Mouse (Mus musculus) midbrain, postnatal 0 days (tissue): Measurements from ENCODE around the gene Arhgef19. TPM values are rescaled to one million over a fixed set of nuclear protein-coding genes. Genes with fewer than 3 reads are reported as not detected.
A peak's percentile ranks its signal among the peaks of the same experiment; 100 is the strongest.

Experiments
- ATAC-seq: fragments of 200-750 bp; cut with Nextera tagmentation; 2 replicates; pipeline ENCODE4 v1.8.0; 2017; ENCODE audit warnings: moderate number of reproducible peaks, mild to moderate bottlenecking, moderate TSS enrichment, moderate library complexity; ENCODE audit not compliant: low FRiP score
- DNase-seq: peaks from one replicate; pipeline ENCODE4 v3.0.0-alpha.2; 2015; ENCODE audit warnings: low spot score
- H3K27ac ChIP-seq: fragments of 300-500 bp; sonication (generic); 2 replicates; pipeline ENCODE4 v1.5.1; 2014; ENCODE audit warnings: low read depth, mild to moderate bottlenecking, low read length, mixed read lengths
- H3K27me3 ChIP-seq: fragments of 300-500 bp; sonication (generic); 2 replicates; pipeline ENCODE4 v1.6.1; 2014; ENCODE audit warnings: low read length, control low read depth, mixed read lengths; ENCODE audit not compliant: insufficient read depth
- H3K36me3 ChIP-seq: fragments of 300-500 bp; sonication (generic); 2 replicates; pipeline ENCODE4 v1.6.1; 2014; ENCODE audit warnings: low read length, control low read depth, mixed read lengths; ENCODE audit not compliant: insufficient read depth
- H3K4me1 ChIP-seq: fragments of 300-500 bp; sonication (generic); 2 replicates; pipeline ENCODE4 v1.6.1; 2014; ENCODE audit warnings: mild to moderate bottlenecking, control low read depth, antibody characterized with exemption, low read length, mixed read lengths; ENCODE audit not compliant: insufficient read depth
- H3K4me2 ChIP-seq: fragments of 300-500 bp; sonication (generic); 2 replicates; pipeline ENCODE4 v1.6.1; 2014; ENCODE audit warnings: low read depth, mild to moderate bottlenecking, low read length, mixed read lengths; ENCODE audit not compliant: poor library complexity, severe bottlenecking
- H3K4me3 ChIP-seq: fragments of 300-500 bp; sonication (generic); 2 replicates; pipeline ENCODE4 v1.5.1; 2014; ENCODE audit warnings: low read depth, mild to moderate bottlenecking, low read length, moderate library complexity
- H3K9ac ChIP-seq: fragments of 300-500 bp; sonication (generic); replicated peaks from 2 replicates; pipeline ENCODE4 v1.6.1; 2014; ENCODE audit warnings: mild to moderate bottlenecking, low read length, moderate library complexity, mixed read lengths; ENCODE audit not compliant: poor library complexity, severe bottlenecking
- H3K9me3 ChIP-seq: fragments of 300-500 bp; sonication (generic); 2 replicates; pipeline ENCODE4 v1.6.1; 2016; ENCODE audit warnings: low read length, control low read depth
- CTCF ChIP-seq: IDR thresholded peaks from 2 replicates; pipeline ENCODE4 v1.5.1; 2016; ENCODE audit warnings: antibody characterized with exemption, mild to moderate bottlenecking
- WGBS: fragments of 180-500 bp; shearing (Covaris S2); extraction: QIAGEN DNeasy Blood & Tissue Kit; methylation state at CpG from one replicate; pipeline ENCODE4 v1.1.7; 2014; 5-methylcytosine and 5-hydroxymethylcytosine counted together
- polyA plus RNA-seq: library from polyadenylated mRNA; unstranded; fragments of >200 nt; fragmentation: Nextera tagmentation; extraction: Ambion mirVana; gene quantifications from 2 replicates; pipeline ENCODE4 v1.2.1, GENCODE M21; 2015
- total RNA-seq: library from RNA; depleted of rRNA; stranded (reverse); fragments of >200 nt; gene quantifications from 2 replicates; pipeline ENCODE4 v1.2.3, GENCODE M21; 2014

Arhgef19 gene
- total and polyA plus RNA-seq, 2 experiments from 2014 or later, result 1.3 TPM

DNA sequence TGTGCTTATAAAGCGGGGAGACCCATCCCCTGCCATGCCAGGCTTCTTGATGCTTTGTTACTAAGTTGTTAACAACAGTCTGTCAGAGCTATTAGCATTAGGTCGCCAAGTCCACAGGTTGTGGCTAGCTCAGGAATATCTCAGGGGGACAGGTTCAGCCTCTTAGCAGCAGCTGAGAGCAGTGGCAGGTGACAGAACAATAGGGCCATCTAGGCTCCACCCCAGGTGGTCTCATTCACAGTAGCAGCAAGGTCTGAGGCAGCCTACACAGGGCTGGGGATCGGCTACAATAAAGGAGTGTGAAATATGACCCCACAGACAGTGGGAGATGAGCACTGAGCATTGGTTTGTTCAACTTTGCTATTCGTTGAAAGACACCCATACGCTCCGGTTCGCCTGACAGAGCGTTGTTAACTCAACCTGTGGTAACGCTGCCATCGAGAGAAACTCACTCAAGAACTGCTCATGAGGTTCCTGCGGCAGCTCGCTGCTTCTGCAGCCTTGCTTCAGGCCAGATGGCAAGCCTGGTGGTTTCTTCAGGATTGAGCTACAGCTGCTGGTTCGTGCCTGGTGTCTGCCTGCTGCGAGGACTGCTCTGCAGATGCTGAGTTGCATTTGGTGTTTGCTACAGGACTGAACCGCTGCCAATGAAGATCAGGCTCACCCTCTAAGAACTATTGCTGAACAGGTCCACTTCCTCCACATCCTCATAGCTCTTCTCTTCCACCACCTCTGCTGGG lies 31.1 kb downstream of the Arhgef19 start:
- 0 out of 2 replicates have a peak, but pooled peaks cover 3% of the 10 kb centered on the region for H3K4me1 ChIP-seq
- H3K9me3 ChIP-seq, result no peaks in the 10 kb centered on the region
- H3K27me3 ChIP-seq, result no peaks in the 10 kb centered on the region
- no peak for TF ChIP-seq CTCF
- WGBS, result 60% methylated on average over 15 of the region's 15 CpGs
- H3K9ac ChIP-seq, result no peak overlapping the region
- no peak for ATAC-seq
- DNase-seq, result no peak
- H3K27ac ChIP-seq, result no peak overlapping the region
- H3K4me2 ChIP-seq, result no peak overlapping the region
- no peak overlapping the region for H3K4me3 ChIP-seq
- H3K36me3 ChIP-seq, result no peaks in the 10 kb centered on the region

GRCm38 (mm10) chr4:141271228-141271627 lies 31.9 kb downstream of the Arhgef19 start:
- no peak for DNase-seq
- ATAC-seq, result no peak
- whole genome bisulfite sequencing, result 89% methylated on average over 6 of the region's 7 CpGs
- H3K4me3 ChIP-seq, result no peak overlapping the region
- no peaks in the 10 kb centered on the region for H3K9me3 ChIP-seq
- H3K27me3 ChIP-seq, result no peaks in the 10 kb centered on the region
- 0 out of 2 replicates have a peak, but pooled peaks cover 3% of the 10 kb centered on the region for H3K4me1 ChIP-seq
- no peak for TF ChIP-seq CTCF
- no peak overlapping the region for H3K9ac ChIP-seq
- H3K36me3 ChIP-seq, result no peaks in the 10 kb centered on the region
- no peak overlapping the region for H3K4me2 ChIP-seq
- no peak overlapping the region for H3K27ac ChIP-seq

DNA sequence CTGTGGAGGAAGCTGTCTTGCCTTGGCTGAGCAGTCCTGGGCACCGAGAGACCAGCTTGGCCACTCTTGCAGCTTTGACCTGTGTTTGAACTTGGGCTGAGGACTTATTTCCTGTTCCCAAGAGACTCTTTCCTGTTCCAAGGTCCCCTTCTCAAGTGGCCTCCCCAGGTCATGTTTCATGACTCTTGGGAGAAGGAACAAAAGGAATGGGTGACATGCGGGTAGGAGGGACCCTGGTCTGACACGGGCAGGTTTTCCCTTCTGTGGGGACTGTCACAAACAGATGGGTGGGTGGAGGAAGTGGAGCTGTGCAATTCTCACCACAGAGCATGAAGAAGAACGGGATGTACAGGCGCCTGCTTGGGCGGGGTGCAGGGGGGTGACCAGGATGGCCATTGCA lies 32.4 kb downstream of the Arhgef19 start:
- WGBS, result 91% methylated on average over 6 of the region's 6 CpGs
- Histone ChIP-seq H3K27me3 (no peaks in the 10 kb centered on the region), H3K4me1 (0 out of 2 replicates have a peak, but pooled peaks cover 3% of the 10 kb centered on the region), H3K9me3 (no peaks in the 10 kb centered on the region), H3K4me3 (no peak overlapping the region), H3K36me3 (no peaks in the 10 kb centered on the region), H3K27ac (no peak overlapping the region), H3K4me2 (no peak overlapping the region), H3K9ac (no peak overlapping the region)
- ATAC-seq, result no peak
- DNase-seq, result no peak
- TF ChIP-seq CTCF, result no peak

- WGBS, result 15% methylated on average over 14 of the region's 14 CpGs
- no peak overlapping the region for H3K4me3 ChIP-seq
- no peak overlapping the region for H3K9ac ChIP-seq
Measured at GRCm38 (mm10) chr4:141272878-141273277, 33.6 kb downstream of the Arhgef19 start.

DNA sequence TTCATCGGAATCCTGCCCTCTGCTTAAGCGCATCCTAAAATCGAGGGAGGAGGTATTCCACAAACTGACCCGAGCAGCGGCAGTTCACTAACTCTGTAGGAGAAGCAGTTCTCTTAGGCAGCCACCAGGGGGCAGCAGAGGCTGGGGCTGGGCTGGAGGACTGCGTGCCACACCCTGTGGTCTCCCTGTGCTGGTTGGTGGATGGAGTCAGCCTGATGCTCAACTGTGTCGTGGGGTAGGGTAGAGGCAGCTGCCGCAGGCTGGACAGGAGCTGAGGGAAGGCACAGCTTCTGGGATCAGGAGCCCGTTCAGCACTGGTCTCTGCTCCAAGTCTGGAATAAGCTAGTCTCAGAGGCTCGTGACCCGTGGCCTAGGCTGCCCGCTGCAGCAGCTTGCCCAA lies 34.0 kb downstream of the Arhgef19 start:
- Histone ChIP-seq H3K27me3 (no peaks in the 10 kb centered on the region), H3K9ac (no peak overlapping the region), H3K36me3 (no peaks in the 10 kb centered on the region), H3K4me1 (0 out of 2 replicates have a peak, but pooled peaks cover 3% of the 10 kb centered on the region), H3K4me3 (no peak overlapping the region), H3K9me3 (no peaks in the 10 kb centered on the region), H3K4me2 (peak overlapping the region; percentile 34), H3K27ac (no peak overlapping the region)
- ATAC-seq, result peak; percentile 86
- DNase-seq, result peak; percentile 82
- WGBS, result 20% methylated on average over 12 of the region's 12 CpGs
- peak; percentile 100 for TF ChIP-seq CTCF

More at GRCm38 (mm10) chr4:141272878-141273277, 33.6 kb downstream of the Arhgef19 start:
- H3K27ac ChIP-seq, result no peak overlapping the region
- no peak for DNase-seq
- H3K36me3 ChIP-seq, result no peaks in the 10 kb centered on the region
- H3K4me2 ChIP-seq, result peak overlapping the region; percentile 34
- 0 out of 2 replicates have a peak, but pooled peaks cover 3% of the 10 kb centered on the region for H3K4me1 ChIP-seq
- no peak for ATAC-seq
- no peak for TF ChIP-seq CTCF
- H3K27me3 ChIP-seq, result no peaks in the 10 kb centered on the region
- H3K9me3 ChIP-seq, result no peaks in the 10 kb centered on the region
